Mouse (Mus musculus) E14TG2a.4 (cell line): Measurements from ENCODE around the gene Igfbp2.

ENCODE experiments used
- CTCF ChIP-seq: conservative IDR thresholded peaks from 2 replicates; pipeline ENCODE4 v1.5.1; 2014; ENCODE audit warnings: low read length
- NANOG ChIP-seq: IDR thresholded peaks from 2 replicates; pipeline ENCODE4 v1.6.1; 2014; ENCODE audit warnings: borderline replicate concordance, low read length, mixed read lengths

DNA sequence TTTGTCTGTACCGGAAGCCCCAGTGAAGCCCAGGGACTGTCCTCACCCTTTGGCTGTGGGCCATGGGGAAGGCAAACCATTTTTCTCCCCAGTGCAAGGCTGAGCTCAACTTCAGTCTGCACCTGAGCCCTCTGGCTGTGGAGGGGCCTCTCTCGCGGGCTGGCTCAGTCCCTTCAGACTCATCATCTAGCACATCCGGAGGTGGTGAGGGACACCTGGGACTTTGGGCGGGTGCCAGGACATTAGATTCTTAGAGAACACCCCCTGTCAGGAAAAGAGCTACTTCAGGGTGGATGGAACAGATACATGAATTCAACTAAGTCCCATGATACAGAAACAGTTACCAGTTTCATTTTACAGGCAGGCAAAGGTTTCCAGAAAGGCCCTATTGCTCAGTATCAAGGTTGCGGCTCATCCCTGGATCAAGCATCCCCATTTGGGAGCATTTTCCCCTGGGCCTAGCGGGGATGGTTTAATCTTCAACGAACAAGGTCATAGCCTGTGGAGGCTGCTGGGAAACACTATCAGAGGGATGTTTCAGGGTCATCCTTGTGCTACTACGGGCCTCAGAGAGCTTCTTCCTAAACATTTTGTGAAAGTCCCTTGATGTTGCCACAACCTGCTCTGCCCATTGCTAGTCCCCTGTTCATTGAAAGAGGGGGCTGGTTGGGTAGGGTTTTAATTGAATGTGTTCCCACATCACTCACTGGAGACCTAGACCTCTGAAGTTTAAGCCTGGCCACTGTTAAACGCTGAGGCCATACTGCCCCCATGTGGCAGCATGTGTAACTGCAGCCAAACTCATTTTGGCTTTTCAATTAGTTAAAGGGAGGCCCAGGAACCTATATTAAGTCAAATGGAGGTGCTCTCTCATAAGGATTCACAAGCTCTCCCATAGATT is 30.3 kb downstream of the Igfbp2 start:
- TF ChIP-seq CTCF (peak; percentile 96), NANOG (no peak)
